Mouse (Mus musculus) embryonic facial prominence, embryonic 11.5 days (tissue): ENCODE measurements at regions not wholly inside any gene's neighbourhood (a gene's known extent, or its start where the extent isn't known, plus 50 kb on each side); places are given as distances from the start of the nearest gene placed in this dataset.

Source experiments
- ATAC-seq: fragments of 200-750 bp; cut with Nextera tagmentation; replicated peaks from 2 replicates; pipeline ENCODE4 v1.8.0; 2017; ENCODE audit warnings: low read depth; ENCODE audit not compliant: insufficient number of reproducible peaks, low FRiP score, low TSS enrichment
- DNase-seq: peaks from one replicate; pipeline ENCODE4 v3.0.0-alpha.2; 2015; ENCODE audit warnings: low spot score
- H3K27ac ChIP-seq: fragments of 300-500 bp; sonication (generic); replicated peaks from 2 replicates; pipeline ENCODE4 v1.5.1; 2014; ENCODE audit warnings: mild to moderate bottlenecking, low read depth, low read length, control low read depth
- H3K27me3 ChIP-seq: fragments of 300-500 bp; sonication (generic); 2 replicates; pipeline ENCODE4 v1.6.1; 2014; ENCODE audit warnings: mild to moderate bottlenecking, low read length, moderate library complexity, mixed read lengths; ENCODE audit not compliant: control insufficient read depth, insufficient read depth
- H3K36me3 ChIP-seq: fragments of 300-500 bp; sonication (generic); replicated peaks from 2 replicates; pipeline ENCODE4 v1.6.1; 2014; ENCODE audit warnings: low read depth, mild to moderate bottlenecking, low read length, moderate library complexity, mixed read lengths; ENCODE audit not compliant: control insufficient read depth, insufficient read depth
- H3K4me1 ChIP-seq: fragments of 300-500 bp; sonication (generic); 2 replicates; pipeline ENCODE4 v1.6.1; 2014; ENCODE audit warnings: low read length, mixed read lengths; ENCODE audit not compliant: control insufficient read depth, insufficient read depth
- H3K4me2 ChIP-seq: fragments of 300-500 bp; sonication (generic); 2 replicates; pipeline ENCODE4 v1.6.1; 2014; ENCODE audit warnings: low read depth, mild to moderate bottlenecking, control low read depth, low read length, moderate library complexity
- H3K4me3 ChIP-seq: fragments of 300-500 bp; sonication (generic); 2 replicates; pipeline ENCODE4 v1.5.1; 2014; ENCODE audit warnings: low read depth, low read length, control low read depth
- H3K9ac ChIP-seq: fragments of 300-500 bp; sonication (generic); replicated peaks from 2 replicates; pipeline ENCODE4 v1.6.1; 2014; ENCODE audit warnings: mild to moderate bottlenecking, control low read depth, low read length
- H3K9me3 ChIP-seq: fragments of 300-500 bp; sonication (generic); replicated peaks from 2 replicates; pipeline ENCODE4 v1.6.1; 2016; ENCODE audit warnings: mild to moderate bottlenecking, low read length, inconsistent platforms, mixed read lengths; ENCODE audit not compliant: control insufficient read depth
- WGBS: fragments of 180-500 bp; shearing (Covaris S2); extraction: QIAGEN DNeasy Blood & Tissue Kit; methylation state at CpG from one replicate; pipeline ENCODE4 v1.1.7; 2014; 5-methylcytosine and 5-hydroxymethylcytosine counted together

DNA sequence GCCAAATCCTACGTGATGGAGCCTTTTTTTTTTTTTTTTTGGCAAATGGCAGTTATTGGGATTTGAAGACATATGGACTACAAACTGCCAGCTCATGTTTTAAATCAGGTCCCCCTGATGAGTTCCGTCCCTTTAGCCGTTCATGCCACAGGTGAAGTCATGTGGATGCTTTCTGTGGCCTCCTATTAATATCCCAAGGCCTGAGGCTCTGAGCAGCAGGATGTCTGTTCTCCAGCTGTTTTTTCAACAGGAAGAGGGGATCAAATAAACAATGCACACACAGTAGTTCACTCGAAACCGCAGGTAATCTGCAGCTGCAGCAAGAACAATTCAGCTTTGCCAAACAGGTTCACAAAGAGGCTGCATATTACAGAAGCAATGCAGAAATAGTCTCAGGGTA is 112.1 kb downstream of the Dusp6 start:
- H3K27me3 ChIP-seq: no peaks in the 10 kb centered on the region
- WGBS: 31% methylated on average over 5 of the region's 5 CpGs
- H3K27ac ChIP-seq: no peak overlapping the region
- peak; percentile 52 for DNase-seq
- no peaks in the 10 kb centered on the region for H3K36me3 ChIP-seq
- ATAC-seq: no peak
- no peaks in the 10 kb centered on the region for H3K9me3 ChIP-seq
- no peak overlapping the region for H3K4me2 ChIP-seq
- H3K4me1 ChIP-seq: no peaks in the 10 kb centered on the region
- H3K4me3 ChIP-seq: no peak overlapping the region
- H3K9ac ChIP-seq: no peak overlapping the region

DNA sequence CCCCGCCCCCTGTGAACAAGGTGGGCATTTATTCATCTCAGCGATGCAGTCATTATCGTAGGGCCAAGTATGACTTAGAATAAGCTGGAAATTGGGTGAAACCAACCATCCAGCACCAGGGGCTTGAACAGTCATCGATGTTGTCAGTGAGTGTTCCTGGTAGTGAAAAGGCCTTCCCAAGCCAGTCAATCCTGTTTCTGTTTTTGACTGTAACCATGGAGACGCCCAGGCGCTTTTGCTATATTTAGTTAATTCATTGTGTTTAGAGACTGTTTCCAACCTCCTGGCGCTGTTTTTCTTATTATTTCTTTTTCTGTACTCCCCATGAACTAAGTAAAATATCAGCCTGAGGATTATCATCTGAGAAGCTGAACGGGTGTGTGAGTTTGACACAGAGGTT is 113.4 kb downstream of the Dusp6 start:
- H3K9me3 ChIP-seq: no peaks in the 10 kb centered on the region
- ATAC-seq (no peak), DNase-seq (no peak)
- H3K27ac ChIP-seq: no peak overlapping the region
- no peak overlapping the region for H3K4me2 ChIP-seq
- H3K9ac ChIP-seq: no peak overlapping the region
- no peaks in the 10 kb centered on the region for H3K4me1 ChIP-seq
- H3K4me3 ChIP-seq: no peak overlapping the region
- no peaks in the 10 kb centered on the region for H3K27me3 ChIP-seq
- H3K36me3 ChIP-seq: no peaks in the 10 kb centered on the region
- 76% methylated on average over 8 of the region's 8 CpGs for WGBS

DNA sequence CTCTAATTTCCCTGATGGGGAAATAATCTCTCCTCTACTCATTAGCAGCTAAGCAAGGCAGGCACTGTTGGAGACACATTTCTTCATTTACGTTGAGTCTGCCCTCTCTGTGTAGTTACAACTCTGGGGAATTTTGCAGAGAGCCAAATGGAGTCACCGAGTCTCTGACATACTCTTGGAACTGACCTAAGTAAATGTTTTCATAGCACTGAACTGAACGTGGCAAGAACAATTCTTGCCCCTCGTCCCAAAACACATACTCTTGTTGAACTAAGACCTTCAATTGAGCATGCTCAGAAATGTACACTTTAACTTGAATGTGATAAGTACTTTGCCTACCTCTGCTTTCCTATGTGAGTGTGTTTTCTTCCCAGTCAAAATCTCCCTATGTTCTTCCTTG is 114.5 kb downstream of the Dusp6 start:
- no peaks in the 10 kb centered on the region for H3K36me3 ChIP-seq
- H3K4me1 ChIP-seq: no peaks in the 10 kb centered on the region
- DNase-seq (no peak), ATAC-seq (no peak)
- H3K4me3 ChIP-seq: no peak overlapping the region
- H3K27ac ChIP-seq: no peak overlapping the region
- no peaks in the 10 kb centered on the region for H3K9me3 ChIP-seq
- no peaks in the 10 kb centered on the region for H3K27me3 ChIP-seq
- H3K9ac ChIP-seq: no peak overlapping the region
- 72% methylated on average over 4 of the region's 4 CpGs for WGBS
- no peak overlapping the region for H3K4me2 ChIP-seq

DNA sequence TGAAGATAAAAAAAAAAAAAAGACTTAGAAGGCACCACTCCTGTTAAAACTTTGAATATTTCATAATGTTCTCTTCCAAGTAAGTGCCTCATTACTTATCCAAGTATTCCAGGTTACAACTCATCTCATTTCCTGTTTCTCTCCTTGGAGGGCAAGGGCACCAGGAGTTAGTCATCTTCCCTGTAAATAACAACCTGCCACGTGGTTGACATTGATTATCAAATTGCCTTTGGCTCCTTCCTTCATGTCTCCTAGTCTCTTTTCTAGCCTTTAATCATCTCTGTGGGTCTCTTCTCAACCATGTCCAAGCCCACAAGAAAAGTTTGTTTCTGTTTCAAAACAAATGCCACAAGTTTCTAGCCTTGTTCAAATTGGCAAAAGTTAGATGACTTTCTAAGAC is 116.1 kb downstream of the Dusp6 start:
- Histone ChIP-seq H3K36me3 (no peaks in the 10 kb centered on the region), H3K9me3 (no peaks in the 10 kb centered on the region), H3K4me2 (no peak overlapping the region), H3K27ac (no peak overlapping the region), H3K4me3 (no peak overlapping the region), H3K27me3 (no peaks in the 10 kb centered on the region), H3K4me1 (no peaks in the 10 kb centered on the region), H3K9ac (no peak overlapping the region)
- ATAC-seq: no peak
- no peak for DNase-seq
- 25% methylated on average over 1 of the region's 1 CpGs for WGBS

DNA sequence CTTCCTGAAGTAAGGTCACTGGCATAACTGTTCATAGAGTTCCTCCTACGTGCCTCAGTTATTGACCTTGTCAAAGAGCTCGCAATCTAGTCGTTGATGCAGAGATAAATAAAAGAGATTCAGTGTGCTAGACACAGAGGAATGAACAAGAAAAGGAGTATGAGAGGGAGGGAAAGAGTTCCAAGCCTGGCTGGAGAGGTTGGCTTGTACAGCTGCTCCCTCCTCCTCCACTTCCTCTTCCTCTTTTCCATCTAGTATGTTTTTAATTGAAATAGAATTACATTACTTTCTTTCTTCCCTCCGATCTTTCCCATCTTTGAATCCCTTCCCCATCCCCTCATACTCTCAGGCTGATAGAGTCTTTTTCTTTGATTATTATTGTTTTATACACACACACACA is 117.1 kb downstream of the Dusp6 start:
- Histone ChIP-seq H3K36me3 (no peaks in the 10 kb centered on the region), H3K4me2 (no peak overlapping the region), H3K4me3 (no peak overlapping the region), H3K27me3 (no peaks in the 10 kb centered on the region), H3K9ac (no peak overlapping the region), H3K9me3 (no peaks in the 10 kb centered on the region), H3K4me1 (no peaks in the 10 kb centered on the region), H3K27ac (no peak overlapping the region)
- 86% methylated on average over 4 of the region's 4 CpGs for WGBS
- DNase-seq (no peak), ATAC-seq (no peak)

DNA sequence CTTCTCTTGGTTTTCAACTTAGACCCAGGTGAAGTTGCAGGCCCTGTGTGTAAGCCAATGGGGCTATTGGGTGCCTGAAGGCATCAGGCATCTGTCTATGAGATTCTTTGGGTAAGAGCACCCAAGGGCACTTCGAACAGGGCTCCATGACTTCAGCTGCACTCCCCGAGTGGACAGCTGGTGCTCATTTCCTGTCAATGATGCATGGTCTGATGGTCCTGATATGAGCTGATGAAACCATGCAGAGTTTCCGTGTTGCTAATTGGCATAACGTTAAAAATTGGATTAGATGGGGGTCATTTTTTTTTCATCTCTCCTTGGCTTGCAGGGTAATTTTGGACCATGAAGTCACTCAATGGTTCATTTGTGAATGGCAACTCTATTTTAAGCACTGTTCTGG is 120.0 kb downstream of the Dusp6 start:
- Histone ChIP-seq H3K9ac (no peak overlapping the region), H3K4me1 (no peaks in the 10 kb centered on the region), H3K27me3 (no peaks in the 10 kb centered on the region), H3K9me3 (no peaks in the 10 kb centered on the region), H3K27ac (no peak overlapping the region), H3K4me3 (no peak overlapping the region), H3K36me3 (no peaks in the 10 kb centered on the region), H3K4me2 (no peak overlapping the region)
- DNase-seq (peak; percentile 80), ATAC-seq (no peak; the same call in 1 of the 2 replicates)
- WGBS: 32% methylated on average over 4 of the region's 4 CpGs

DNA sequence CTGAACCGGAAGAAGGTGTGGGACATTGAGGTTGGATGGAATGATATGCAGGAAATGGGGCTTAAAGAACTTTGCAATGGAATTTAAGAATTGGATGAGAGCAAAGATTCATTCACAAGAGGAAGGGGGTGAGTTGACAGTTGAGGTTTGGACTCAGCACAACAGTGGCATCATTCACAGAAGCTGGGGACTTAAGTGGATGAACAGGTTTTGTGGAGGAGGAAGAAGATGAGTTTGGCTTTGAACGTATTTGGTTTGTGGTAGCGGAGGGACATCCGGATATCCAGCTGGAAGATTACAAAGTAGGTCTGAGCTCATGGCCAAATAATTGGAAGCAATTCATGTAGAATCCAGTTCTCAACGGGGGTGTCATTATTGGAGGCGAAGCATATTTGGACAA is 121.3 kb downstream of the Dusp6 start:
- ATAC-seq: no peak
- 88% methylated on average over 6 of the region's 6 CpGs for WGBS
- DNase-seq: no peak
- Histone ChIP-seq H3K27ac (no peak overlapping the region), H3K4me2 (no peak overlapping the region), H3K36me3 (no peaks in the 10 kb centered on the region), H3K4me3 (no peak overlapping the region), H3K9me3 (no peaks in the 10 kb centered on the region), H3K27me3 (no peaks in the 10 kb centered on the region), H3K9ac (no peak overlapping the region), H3K4me1 (no peaks in the 10 kb centered on the region)

DNA sequence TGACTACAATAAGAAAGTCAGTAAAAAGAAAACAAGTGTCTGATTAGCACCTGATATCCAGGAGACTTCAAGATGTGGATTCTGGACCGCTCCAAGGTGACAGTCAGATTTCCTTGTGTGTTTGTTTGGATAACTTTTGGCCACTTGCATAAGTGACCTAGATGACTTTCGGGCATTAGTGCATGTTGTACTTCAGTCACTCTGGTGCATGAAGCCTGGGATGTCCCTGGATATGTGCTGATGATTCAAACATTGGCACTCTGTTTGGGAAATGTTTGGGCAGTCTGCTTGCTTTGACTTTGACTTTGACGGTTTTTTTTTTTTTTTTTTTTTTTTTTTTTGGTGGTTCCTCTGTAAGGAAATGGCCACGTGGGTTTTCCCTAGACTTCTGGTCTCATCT is 121.8 kb downstream of the Dusp6 start:
- 71% methylated on average over 4 of the region's 4 CpGs for WGBS
- H3K27me3 ChIP-seq: no peaks in the 10 kb centered on the region
- no peak overlapping the region for H3K9ac ChIP-seq
- H3K4me2 ChIP-seq: no peak overlapping the region
- H3K9me3 ChIP-seq: no peaks in the 10 kb centered on the region
- no peaks in the 10 kb centered on the region for H3K4me1 ChIP-seq
- H3K27ac ChIP-seq: no peak overlapping the region
- DNase-seq (no peak), ATAC-seq (no peak)
- H3K4me3 ChIP-seq: no peak overlapping the region
- H3K36me3 ChIP-seq: no peaks in the 10 kb centered on the region

DNA sequence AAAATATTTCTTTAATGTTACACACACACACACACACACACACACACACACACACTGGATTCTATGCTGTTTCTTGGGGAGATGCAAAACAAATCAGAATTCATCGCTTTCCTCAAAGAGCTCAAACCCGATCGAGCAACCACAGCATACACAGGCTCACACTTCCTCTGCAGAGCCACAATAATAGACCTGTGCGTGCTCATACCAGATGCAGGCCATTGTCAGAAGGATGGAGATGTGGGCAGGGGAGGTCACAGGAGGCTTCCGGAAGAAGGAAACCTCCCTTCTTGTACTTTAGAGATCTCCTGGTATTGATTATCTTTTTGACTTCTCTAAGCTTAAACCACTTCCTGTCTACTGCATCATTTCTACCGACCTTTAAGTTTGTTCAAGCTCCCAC is 122.8 kb downstream of the Dusp6 start:
- H3K9ac ChIP-seq: no peak overlapping the region
- H3K27ac ChIP-seq: no peak overlapping the region
- WGBS: 57% methylated on average over 6 of the region's 6 CpGs
- no peaks in the 10 kb centered on the region for H3K4me1 ChIP-seq
- H3K36me3 ChIP-seq: no peaks in the 10 kb centered on the region
- H3K4me3 ChIP-seq: no peak overlapping the region
- H3K9me3 ChIP-seq: no peaks in the 10 kb centered on the region
- H3K27me3 ChIP-seq: no peaks in the 10 kb centered on the region
- H3K4me2 ChIP-seq: no peak overlapping the region
- DNase-seq (no peak), ATAC-seq (no peak)
